Comparison of ENCODE assay signal across 13 mouse cellular contexts in the genomic region with DNA sequence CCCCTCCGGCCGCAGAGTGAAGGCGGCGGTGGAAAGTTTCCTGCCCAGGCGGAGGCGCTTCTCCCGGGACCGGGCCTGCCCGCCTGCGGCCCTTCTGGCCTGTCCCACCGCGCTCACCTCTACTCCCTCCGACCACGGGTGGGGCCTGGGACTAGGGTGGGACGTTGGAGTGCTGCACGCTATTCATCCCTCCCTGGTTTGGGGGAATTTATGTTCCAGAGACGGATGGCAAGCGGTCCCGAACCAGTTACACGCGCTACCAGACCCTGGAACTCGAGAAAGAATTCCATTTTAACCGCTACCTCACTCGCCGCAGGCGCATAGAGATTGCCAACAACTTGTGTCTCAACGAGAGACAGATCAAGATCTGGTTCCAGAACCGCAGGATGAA. TPM values are rescaled to one million over a fixed set of nuclear protein-coding genes. Genes with fewer than 3 reads are reported as not detected.
A peak's percentile ranks its signal among the peaks of the same experiment; 100 is the strongest.
DNase-seq lines count a peak whose midpoint lies in the region; ATAC-seq lines count a peak whose summit lies in the region.
"Had no signal": no experiment of that assay in that cellular context is flagged by ENCODE, and none has a peak within 500 bp of the region (broad histone marks: within the 10 kb centered on the region; RNA-seq: fewer than 3 reads in every experiment).

No protein-coding gene starts in this region.

- no peaks in the 10 kb centered on the region for H3K36me3 ChIP-seq in kidney, embryonic 15.5 days
- H3K36me3 ChIP-seq in embryonic facial prominence, embryonic 10.5 days (replicated peaks): no peaks in the 10 kb centered on the region
- H3K36me3 ChIP-seq in hindbrain, embryonic 14.5 days (replicated peaks; ENCODE audit: control insufficient read depth, insufficient read depth): no peaks in the 10 kb centered on the region

- H3K4me1 ChIP-seq in kidney, embryonic 15.5 days: peaks cover 94% of the 10 kb centered on the region
- peaks cover 4% of the 10 kb centered on the region for H3K4me1 ChIP-seq in embryonic facial prominence, embryonic 10.5 days
- H3K4me1 ChIP-seq in hindbrain, embryonic 14.5 days (replicated peaks; ENCODE audit: control insufficient read depth, insufficient read depth, low read length): 0 out of 2 replicates have a peak, but pooled peaks cover 4% of the 10 kb centered on the region

- peak overlapping the region; percentile 95 for H3K27ac ChIP-seq in kidney, embryonic 15.5 days
- H3K27ac ChIP-seq in embryonic facial prominence, embryonic 10.5 days (replicated peaks): no peak overlapping the region
- peak overlapping the region; percentile 91 for H3K27ac ChIP-seq in hindbrain, embryonic 14.5 days
- H3K27ac ChIP-seq: heart, adult 2 months had no signal

- H3K27me3 ChIP-seq in kidney, embryonic 15.5 days: peaks cover 84% of the 10 kb centered on the region
- peaks cover 100% of the 10 kb centered on the region for H3K27me3 ChIP-seq in embryonic facial prominence, embryonic 10.5 days (replicated peaks; ENCODE audit: low read depth, poor library complexity, severe bottlenecking)
- H3K27me3 ChIP-seq in hindbrain, embryonic 14.5 days (ENCODE audit: control insufficient read depth, insufficient read depth, low read length): peaks cover 98% of the 10 kb centered on the region

- peak overlapping the region; percentile 42 for H3K4me3 ChIP-seq in kidney, embryonic 15.5 days (replicated peaks)
- peak overlapping the region; percentile 28; the same call in 1 of the 2 replicates for H3K4me3 ChIP-seq in embryonic facial prominence, embryonic 10.5 days
- H3K4me3 ChIP-seq in hindbrain, embryonic 14.5 days (replicated peaks; ENCODE audit: low read length): peak overlapping the region; percentile 37

- 4% methylated on average over 26 of the region's 28 CpGs for WGBS in kidney, embryonic 15.5 days
- under 1% methylated on average over 28 of the region's 28 CpGs for WGBS in embryonic facial prominence, embryonic 10.5 days
- WGBS in hindbrain, embryonic 14.5 days: under 1% methylated on average over 28 of the region's 28 CpGs

- H3K9ac ChIP-seq in kidney, embryonic 15.5 days: peak overlapping the region; percentile 44
- H3K9ac ChIP-seq in hindbrain, embryonic 14.5 days: peak overlapping the region; percentile 72

- no peak; the same call in 1 of the 2 replicates for ATAC-seq in kidney, embryonic 15.5 days (replicated peaks; ENCODE audit: low FRiP score)
- no peak for ATAC-seq in hindbrain, embryonic 14.5 days (ENCODE audit: low FRiP score)
- ATAC-seq: activated CD4-positive, CD25-positive, alpha-beta regulatory T cell, adult 4 months had no signal

- H3K4me2 ChIP-seq in kidney, embryonic 15.5 days: peak overlapping the region; percentile 81
- H3K4me2 ChIP-seq in hindbrain, embryonic 14.5 days (replicated peaks): peak overlapping the region; percentile 52

- no peaks in the 10 kb centered on the region for H3K9me3 ChIP-seq in kidney, embryonic 15.5 days (replicated peaks)
- H3K9me3 ChIP-seq in embryonic facial prominence, embryonic 10.5 days: no peaks in the 10 kb centered on the region
- no peaks in the 10 kb centered on the region for H3K9me3 ChIP-seq in hindbrain, embryonic 14.5 days (ENCODE audit: control insufficient read depth, low read length)

- intact Hi-C loops in left cerebral cortex, postnatal 14 days (cut with DNase I): no loop called here

- no peak for DNase-seq in kidney, adult 8-10 months
- DNase-seq in embryonic facial prominence, embryonic 10.5 days (ENCODE audit: low spot score): no peak
- DNase-seq in hindbrain, embryonic 14.5 days (ENCODE audit: low spot score): no peak
- DNase-seq in neural tube, embryonic 10.5 days (ENCODE audit: extremely low spot score, low spot score): peak; percentile 80
- no peak for DNase-seq in left cerebral cortex, postnatal 14 days (ENCODE audit: low spot score in 2 of 2)
- no peak for DNase-seq in spleen, postnatal 10 days (ENCODE audit: low spot score in 2 of 2)
- no peak for DNase-seq in testis, postnatal 10 days (ENCODE audit: low spot score)
- DNase-seq: heart, adult 2 months; lung, postnatal 10 days; thymus, adult 2 months had no signal

RNA-seq across cellular contexts. Expression of gene Hoxc4, which starts 3.7 kb away (rescaled TPM):
- polyA plus RNA-seq in kidney, embryonic 15.5 days (2015; fragmentation: Nextera tagmentation; extraction: Ambion mirVana): 7.9 and 10.2 TPM in 2 replicates
- 0.11 and 0.16 TPM in 2 replicates for polyA plus RNA-seq in embryonic facial prominence, embryonic 10.5 days (2016; fragmentation: Nextera tagmentation; extraction: Ambion mirVana)
- 74.9 and 90.0 TPM in 2 replicates for polyA plus RNA-seq in hindbrain, embryonic 14.5 days (2014; fragmentation: Nextera tagmentation; extraction: Ambion mirVana)
- total RNA-seq in left cerebral cortex, postnatal 14 days (2021): not detected
- total RNA-seq: common myeloid progenitor, adult 5-6 weeks; heart, adult 2 months had no signal
- polyA plus RNA-seq: activated CD4-positive, CD25-positive, alpha-beta regulatory T cell, adult 4 months had no signal

RNA-seq across cellular contexts. Expression of gene Hoxc6, which starts 16.9 kb away (rescaled TPM):
- polyA plus RNA-seq in kidney, embryonic 15.5 days (2015; fragmentation: Nextera tagmentation; extraction: Ambion mirVana): 10.9 and 11.0 TPM in 2 replicates
- not detected in 2 replicates for polyA plus RNA-seq in embryonic facial prominence, embryonic 10.5 days (2016; fragmentation: Nextera tagmentation; extraction: Ambion mirVana)
- polyA plus RNA-seq in hindbrain, embryonic 14.5 days (2014; fragmentation: Nextera tagmentation; extraction: Ambion mirVana): 20.9 and 24.8 TPM in 2 replicates
- not detected for total RNA-seq in left cerebral cortex, postnatal 14 days (2021)
- total RNA-seq: common myeloid progenitor, adult 5-6 weeks; heart, adult 2 months had no signal
- polyA plus RNA-seq: activated CD4-positive, CD25-positive, alpha-beta regulatory T cell, adult 4 months; heart, adult 2 months had no signal

RNA-seq across cellular contexts. Expression of gene Hoxc8, which starts 24.6 kb away (rescaled TPM):
- 8.7 and 11.1 TPM in 2 replicates for polyA plus RNA-seq in kidney, embryonic 15.5 days (2015; fragmentation: Nextera tagmentation; extraction: Ambion mirVana)
- polyA plus RNA-seq in embryonic facial prominence, embryonic 10.5 days (2016; fragmentation: Nextera tagmentation; extraction: Ambion mirVana): not detected in 2 replicates
- 9.2 and 22.9 TPM in 2 replicates for polyA plus RNA-seq in hindbrain, embryonic 14.5 days (2014; fragmentation: Nextera tagmentation; extraction: Ambion mirVana)
- not detected for total RNA-seq in left cerebral cortex, postnatal 14 days (2021)
- total RNA-seq: common myeloid progenitor, adult 5-6 weeks; heart, adult 2 months had no signal
- polyA plus RNA-seq: heart, adult 2 months had no signal

RNA-seq across cellular contexts. Expression of gene Hoxc9, which starts 38.8 kb away (rescaled TPM):
- polyA plus RNA-seq in kidney, embryonic 15.5 days (2015; fragmentation: Nextera tagmentation; extraction: Ambion mirVana): 10.0 and 10.7 TPM in 2 replicates
- not detected in 2 replicates for polyA plus RNA-seq in embryonic facial prominence, embryonic 10.5 days (2016; fragmentation: Nextera tagmentation; extraction: Ambion mirVana)
- polyA plus RNA-seq in hindbrain, embryonic 14.5 days (2014; fragmentation: Nextera tagmentation; extraction: Ambion mirVana): 0.25 and 0.75 TPM in 2 replicates
- not detected for total RNA-seq in left cerebral cortex, postnatal 14 days (2021)
- total RNA-seq: common myeloid progenitor, adult 5-6 weeks; heart, adult 2 months had no signal
- polyA plus RNA-seq: activated CD4-positive, CD25-positive, alpha-beta regulatory T cell, adult 4 months; heart, adult 2 months had no signal

RNA-seq across cellular contexts. Expression of gene Hoxc5, which starts 47.8 kb away (rescaled TPM):
- polyA plus RNA-seq in kidney, embryonic 15.5 days (2015; fragmentation: Nextera tagmentation; extraction: Ambion mirVana): 3.6 and 4.8 TPM in 2 replicates
- polyA plus RNA-seq in embryonic facial prominence, embryonic 10.5 days (2016; fragmentation: Nextera tagmentation; extraction: Ambion mirVana): 0.07 and 0.18 TPM in 2 replicates
- 25.0 and 32.2 TPM in 2 replicates for polyA plus RNA-seq in hindbrain, embryonic 14.5 days (2014; fragmentation: Nextera tagmentation; extraction: Ambion mirVana)
- total RNA-seq in left cerebral cortex, postnatal 14 days (2021): not detected
- total RNA-seq: common myeloid progenitor, adult 5-6 weeks; heart, adult 2 months had no signal
- polyA plus RNA-seq: activated CD4-positive, CD25-positive, alpha-beta regulatory T cell, adult 4 months had no signal

Comparison
In these comparisons a context has a peak if more than half of its experiments do, and no peak if none do; other contexts are left out.
1. RNA of gene Hoxc6, which starts 16.9 kb away (polyA plus RNA-seq): 20.9 to 24.8 TPM in hindbrain, embryonic 14.5 days and 10.9 to 11.0 TPM in kidney, embryonic 15.5 days; not detected in embryonic facial prominence, embryonic 10.5 days; every median in the first group is over 10 times any median in the second.
2. Peak in every context shown above with its lines, with median percentiles within 50 percentile points of each other: H3K4me3 ChIP-seq.